Mouse (Mus musculus): ENCODE data around the gene Sertad2.

- TF ChIP-seq UBTF (IDR thresholded peaks at IDR 0.05; ENCODE audit: low read depth, low read length) (no peak), POLR2AphosphoS2 (IDR thresholded peaks at IDR 0.05; ENCODE audit: low read depth, low read length) (no peak), MEF2A (IDR thresholded peaks at IDR 0.05; ENCODE audit: borderline replicate concordance, low read depth, low read length) (no peak), CTCF (conservative IDR thresholded peaks at IDR 0.05 in 1 of 2, IDR thresholded peaks at IDR 0.05 in 1 of 2; ENCODE audit: low read depth in 2 of 2, low read length in 2 of 2) (peak; percentile 95 to 98), ZNF384 (IDR thresholded peaks at IDR 0.05; ENCODE audit: low read depth, low read length) (peak; percentile 39; the same call in 1 of the 2 replicates), RAD21 (IDR thresholded peaks at IDR 0.05; ENCODE audit: low read depth, low read length) (peak; percentile 75)
These were observed 95.8 kb downstream of the Sertad2 start for GRCm38 (mm10) chr11:20638841-20639240.
